Mouse (Mus musculus) lung, postnatal 0 days (tissue): ENCODE data around the gene Shmt2. TPM values are rescaled to one million over a fixed set of nuclear protein-coding genes. Genes with fewer than 3 reads are reported as not detected.

Experiments
- ATAC-seq: fragments of 200-750 bp; cut with Nextera tagmentation; 2 replicates; pipeline ENCODE4 v1.8.0; 2017; ENCODE audit warnings: moderate library complexity
- DNase-seq: peaks from one replicate; pipeline ENCODE4 v3.0.0-alpha.2; 2016; ENCODE audit warnings: low spot score
- H3K27ac ChIP-seq: fragments of 300-500 bp; sonication (generic); 2 replicates; pipeline ENCODE4 v1.5.1; 2014; ENCODE audit warnings: antibody characterized with exemption, mild to moderate bottlenecking, low read length, mixed read lengths
- H3K27me3 ChIP-seq: fragments of 300-500 bp; sonication (generic); replicated peaks from 2 replicates; pipeline ENCODE4 v1.6.1; 2014; ENCODE audit warnings: low read length, mixed read lengths; ENCODE audit not compliant: insufficient read depth
- H3K36me3 ChIP-seq: fragments of 300-500 bp; sonication (generic); 2 replicates; pipeline ENCODE4 v1.6.1; 2014; ENCODE audit warnings: low read length, mixed read lengths; ENCODE audit not compliant: insufficient read depth
- H3K4me1 ChIP-seq: fragments of 300-500 bp; sonication (generic); 2 replicates; pipeline ENCODE4 v1.6.1; 2014; ENCODE audit warnings: antibody characterized with exemption, low read depth, low read length, mixed read lengths; ENCODE audit not compliant: insufficient read depth
- H3K4me2 ChIP-seq: fragments of 300-500 bp; sonication (generic); replicated peaks from 2 replicates; pipeline ENCODE4 v1.6.1; 2014; ENCODE audit warnings: low read depth, mild to moderate bottlenecking, low read length, moderate library complexity, mixed read lengths
- H3K4me3 ChIP-seq: fragments of 300-500 bp; sonication (generic); 2 replicates; pipeline ENCODE4 v1.5.1; 2014; ENCODE audit warnings: low read depth, low read length
- H3K9ac ChIP-seq: fragments of 300-500 bp; sonication (generic); replicated peaks from 2 replicates; pipeline ENCODE4 v1.6.1; 2014; ENCODE audit warnings: low read depth, mild to moderate bottlenecking
- H3K9me3 ChIP-seq: fragments of 300-500 bp; sonication (generic); 2 replicates; pipeline ENCODE4 v1.6.1; 2016; ENCODE audit warnings: low read length, mixed read lengths
- CTCF ChIP-seq: IDR thresholded peaks from 2 replicates; pipeline ENCODE4 v1.5.1; 2016; ENCODE audit warnings: antibody characterized with exemption, mild to moderate bottlenecking
- EP300 ChIP-seq: IDR thresholded peaks from 2 replicates; pipeline ENCODE4 v1.6.1; 2016; ENCODE audit warnings: antibody characterized with exemption, mild to moderate bottlenecking, control low read depth
- WGBS: fragments of 180-500 bp; shearing (Covaris S2); extraction: QIAGEN DNeasy Blood & Tissue Kit; methylation state at CpG from one replicate; pipeline ENCODE4 v1.1.7; 2014; 5-methylcytosine and 5-hydroxymethylcytosine counted together
- polyA plus RNA-seq: library from polyadenylated mRNA; unstranded; fragments of >200 nt; fragmentation: Nextera tagmentation; extraction: Ambion mirVana; gene quantifications from 2 replicates; pipeline ENCODE4 v1.2.1, GENCODE M21; 2015

The Shmt2 gene
- polyA plus RNA-seq, 1 experiment from 2014 or later: 27.1 TPM

DNA sequence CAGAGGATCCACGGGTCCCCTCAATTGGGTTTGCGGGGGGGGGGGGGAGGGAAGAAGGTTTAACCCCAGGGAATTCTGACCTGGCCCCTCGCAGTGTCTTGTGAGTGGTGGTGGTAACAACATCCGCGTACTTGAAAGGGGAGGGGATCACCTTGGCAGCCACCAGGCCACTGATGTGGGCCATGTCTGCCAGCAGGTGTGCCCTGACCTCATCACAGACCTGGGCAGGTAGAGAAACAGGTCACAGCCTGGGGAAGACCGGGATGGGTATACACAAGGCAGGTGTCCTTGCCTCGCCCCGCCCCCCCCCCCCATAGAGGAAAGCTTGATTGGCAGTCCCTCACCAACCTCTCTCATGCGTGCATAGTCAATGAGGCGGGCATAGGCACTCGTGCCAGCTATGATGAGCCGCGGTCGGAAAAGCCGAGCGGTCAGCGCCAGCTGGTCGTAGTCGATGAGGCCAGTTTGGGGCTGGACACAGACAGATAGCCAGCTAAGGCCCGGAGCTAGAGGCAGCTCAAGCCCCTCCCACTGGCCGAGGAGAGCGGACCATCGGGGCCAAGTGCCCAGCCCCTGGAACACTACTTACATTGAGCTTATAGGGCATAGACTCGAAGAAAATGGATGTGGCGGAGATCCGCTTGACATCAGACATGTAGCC, 3.1 kb downstream of the Shmt2 start:
- 88% methylated on average over 21 of the region's 26 CpGs for WGBS
- H3K27me3 ChIP-seq: no peaks in the 10 kb centered on the region; the same call in 1 of the 2 replicates
- H3K27ac ChIP-seq: no peak overlapping the region
- no peaks in the 10 kb centered on the region for H3K9me3 ChIP-seq
- TF ChIP-seq CTCF (no peak), EP300 (no peak)
- H3K4me1 ChIP-seq: peaks cover 22% of the 10 kb centered on the region; the same call in 1 of the 2 replicates
- DNase-seq (no peak), ATAC-seq (no peak)
- no peaks in the 10 kb centered on the region for H3K36me3 ChIP-seq
- no peak overlapping the region for H3K9ac ChIP-seq
- H3K4me2 ChIP-seq: no peak overlapping the region
- H3K4me3 ChIP-seq: no peak overlapping the region

DNA sequence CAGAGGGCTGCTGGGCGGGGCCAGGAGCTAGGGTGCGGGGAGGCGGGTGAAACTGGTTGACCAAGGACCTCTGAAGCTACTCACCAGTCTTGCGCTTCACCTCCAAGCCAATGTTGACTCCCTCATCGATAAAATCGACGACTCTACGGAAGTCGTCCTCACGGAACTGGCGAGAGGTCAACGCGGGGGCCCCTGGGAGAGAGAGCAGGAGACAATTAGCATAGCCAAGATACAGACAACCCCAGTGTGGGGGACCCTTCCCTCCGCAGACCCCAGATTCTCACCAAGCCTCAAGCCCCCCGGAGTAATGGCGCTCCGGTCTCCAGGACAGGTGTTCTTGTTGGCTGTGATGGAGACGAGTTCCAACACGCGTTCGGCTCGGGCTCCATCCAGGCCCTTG, 4.3 kb downstream of the Shmt2 start:
- no peaks in the 10 kb centered on the region for H3K9me3 ChIP-seq
- no peak overlapping the region for H3K4me3 ChIP-seq
- DNase-seq (no peak), ATAC-seq (no peak)
- H3K27ac ChIP-seq: no peak overlapping the region
- H3K4me2 ChIP-seq: no peak overlapping the region
- no peak for TF ChIP-seq EP300
- TF ChIP-seq CTCF: no peak
- H3K9ac ChIP-seq: no peak overlapping the region
- no peaks in the 10 kb centered on the region for H3K36me3 ChIP-seq
- H3K27me3 ChIP-seq: 0 out of 2 replicates have a peak, but pooled peaks cover 4% of the 10 kb centered on the region
- 88% methylated on average over 22 of the region's 22 CpGs for WGBS
- H3K4me1 ChIP-seq: peaks cover 34% of the 10 kb centered on the region

DNA sequence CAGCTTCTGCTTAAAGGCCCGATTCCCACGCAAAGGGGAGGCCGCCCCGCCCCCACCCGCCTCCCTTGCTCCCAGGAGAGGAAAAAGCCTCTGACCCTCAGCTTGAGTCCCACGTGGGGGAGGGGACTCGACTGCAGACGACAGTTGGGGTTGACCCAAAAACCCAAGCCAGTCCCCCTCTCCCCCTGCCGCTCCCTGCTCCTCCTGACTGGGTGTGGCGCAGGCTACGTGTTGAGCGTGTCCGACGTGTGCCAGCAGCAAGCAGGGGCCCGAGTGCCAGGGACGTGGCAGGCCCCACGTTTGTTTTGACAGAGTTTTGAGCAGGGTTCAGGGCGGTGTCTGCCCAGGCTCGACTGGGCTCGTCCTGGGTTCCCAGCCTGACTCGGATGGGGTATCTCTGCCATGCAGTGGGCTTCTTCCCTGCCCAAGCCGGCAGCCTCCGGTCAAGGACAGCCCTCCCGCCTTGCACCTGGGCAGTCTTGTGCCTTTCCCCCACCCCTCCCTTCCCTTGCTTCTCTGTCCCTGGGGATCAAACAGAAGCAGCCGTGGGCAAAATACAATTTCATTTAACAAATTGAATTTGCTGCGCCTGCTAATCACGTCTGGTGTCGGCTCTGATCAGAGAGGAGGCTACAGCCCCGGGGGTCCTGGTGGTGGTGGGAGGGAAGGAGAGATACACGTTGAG, 5.5 kb downstream of the Shmt2 start:
- Histone ChIP-seq H3K9ac (no peak overlapping the region), H3K4me1 (peaks cover 35% of the 10 kb centered on the region), H3K9me3 (no peaks in the 10 kb centered on the region), H3K4me3 (no peak overlapping the region; the same call in 1 of the 2 replicates), H3K36me3 (no peaks in the 10 kb centered on the region), H3K27ac (peak overlapping the region; percentile 70), H3K4me2 (peak overlapping the region; percentile 41), H3K27me3 (peaks cover 9% of the 10 kb centered on the region; the same call in 1 of the 2 replicates)
- TF ChIP-seq EP300: peak; percentile 30; the same call in 1 of the 2 replicates
- no peak for TF ChIP-seq CTCF
- WGBS: 19% methylated on average over 28 of the region's 30 CpGs
- peak; percentile 52 for ATAC-seq
- peak; percentile 73 for DNase-seq

DNA sequence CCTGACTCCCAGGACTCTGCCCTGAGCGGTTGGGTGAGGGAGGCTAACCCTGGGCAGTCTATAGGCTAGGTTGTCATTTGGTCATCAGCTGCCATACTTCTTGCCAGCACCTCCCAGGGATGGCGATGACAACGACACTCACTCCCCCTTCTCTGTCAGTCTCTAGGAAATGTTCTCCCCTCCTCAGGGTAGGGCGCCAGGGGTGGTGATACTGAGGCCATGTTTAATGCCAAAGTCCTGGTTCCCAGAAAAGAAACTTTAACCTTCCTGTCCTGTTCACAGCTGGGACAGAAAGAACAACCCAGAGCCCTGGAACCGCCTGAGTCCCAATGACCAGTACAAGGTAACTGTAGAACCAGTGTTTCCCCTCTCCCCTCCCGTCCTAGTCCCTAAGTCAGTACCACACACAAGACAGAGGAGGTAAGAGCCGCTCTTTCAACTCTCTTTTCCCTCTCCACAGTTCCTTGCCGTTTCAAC, 6.2 kb downstream of the Shmt2 start:
- Histone ChIP-seq H3K27ac (peak overlapping the region; percentile 70), H3K4me3 (no peak overlapping the region), H3K4me1 (peaks cover 30% of the 10 kb centered on the region), H3K9ac (no peak overlapping the region), H3K4me2 (peak overlapping the region; percentile 41), H3K36me3 (no peaks in the 10 kb centered on the region), H3K9me3 (no peaks in the 10 kb centered on the region), H3K27me3 (peaks cover 16% of the 10 kb centered on the region; the same call in 1 of the 2 replicates)
- WGBS: 45% methylated on average over 8 of the region's 8 CpGs
- ATAC-seq (no peak), DNase-seq (no peak)
- TF ChIP-seq EP300: no peak
- no peak for TF ChIP-seq CTCF

DNA sequence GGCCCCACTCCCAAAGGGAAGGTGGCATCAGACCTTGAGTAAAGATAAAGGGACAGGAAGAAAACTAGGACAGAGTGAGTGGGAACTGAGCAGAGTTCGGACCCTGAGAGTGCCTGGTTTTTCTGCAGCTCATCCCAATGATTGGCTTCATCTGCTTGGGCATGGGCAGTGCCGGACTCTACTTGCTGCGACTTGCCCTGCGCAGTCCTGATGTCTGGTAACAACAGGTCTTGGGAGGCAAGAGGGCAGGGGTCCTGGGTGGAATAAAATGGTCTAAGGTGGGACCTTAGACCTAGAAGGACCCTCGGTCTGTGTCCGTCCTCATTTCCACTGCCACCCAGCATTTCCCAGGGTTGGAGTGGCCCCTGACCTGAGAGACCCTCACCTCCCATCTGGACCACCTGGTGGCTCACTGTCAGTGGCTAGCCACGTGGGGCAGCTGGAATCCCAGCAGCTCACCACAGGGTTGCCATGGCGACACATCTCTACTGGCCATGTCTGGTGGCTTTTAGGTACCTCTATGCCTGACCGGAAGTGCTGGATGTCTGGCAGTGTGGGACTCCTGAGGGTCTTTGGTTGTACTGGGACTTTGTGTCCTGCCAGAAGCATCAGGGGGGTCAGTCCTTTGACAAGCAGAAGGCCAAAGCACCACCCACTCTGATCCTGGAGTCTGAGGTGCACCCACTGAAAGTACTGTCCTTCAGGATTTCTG, 6.8 kb downstream of the Shmt2 start:
- H3K9ac ChIP-seq: no peak overlapping the region
- H3K9me3 ChIP-seq: no peaks in the 10 kb centered on the region
- peak overlapping the region; percentile 24 for H3K4me3 ChIP-seq
- peak overlapping the region; percentile 70 for H3K27ac ChIP-seq
- peaks cover 19% of the 10 kb centered on the region; the same call in 1 of the 2 replicates for H3K27me3 ChIP-seq
- H3K4me2 ChIP-seq: peak overlapping the region; percentile 41
- H3K4me1 ChIP-seq: peaks cover 28% of the 10 kb centered on the region
- 38% methylated on average over 9 of the region's 9 CpGs for WGBS
- no peaks in the 10 kb centered on the region for H3K36me3 ChIP-seq
- ATAC-seq: no peak
- no peak for TF ChIP-seq EP300
- TF ChIP-seq CTCF: no peak
- no peak for DNase-seq

DNA sequence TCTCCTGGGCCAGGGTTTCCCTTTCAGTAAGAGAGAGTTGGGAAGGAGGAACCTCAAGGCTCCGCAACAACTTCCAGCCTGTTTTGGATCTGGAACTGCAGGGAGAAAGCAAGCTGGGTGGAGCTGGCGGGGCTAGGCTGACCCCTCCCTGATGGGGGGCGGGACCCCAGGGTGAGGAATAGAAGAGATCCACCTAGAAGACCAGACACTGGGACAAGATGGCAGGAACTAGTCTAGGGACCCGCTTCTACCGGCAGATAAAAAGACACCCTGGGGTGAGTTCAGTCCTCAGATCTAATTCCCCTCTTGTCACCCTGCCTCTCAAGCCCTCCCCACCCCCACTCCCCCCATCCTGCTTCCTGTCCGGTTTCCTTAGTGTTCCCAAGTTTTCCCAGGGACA, 7.5 kb downstream of the Shmt2 start, which contains the start of gene Ndufa4l2:
Gene Ndufa4l2 (plus strand): TSS at position 204 of the 400 bp plus-strand sequence.
- no peaks in the 10 kb centered on the region for H3K9me3 ChIP-seq
- peak within 1 kb of the TSS; percentile 70 for H3K27ac ChIP-seq
- DNase-seq (no peak), ATAC-seq (peak; percentile 13; the same call in 1 of the 2 replicates)
- peaks cover 19% of the 10 kb centered on the region; the same call in 1 of the 2 replicates for H3K27me3 ChIP-seq
- no peak within 1 kb of the TSS for H3K9ac ChIP-seq
- peak within 1 kb of the TSS; percentile 91 for H3K4me2 ChIP-seq
- WGBS: 20% methylated on average over 4 of the region's 6 CpGs
- H3K4me1 ChIP-seq: peaks cover 28% of the 10 kb centered on the region
- H3K36me3 ChIP-seq: no peaks in the 10 kb centered on the region
- no peak for TF ChIP-seq EP300
- TF ChIP-seq CTCF: no peak
- H3K4me3 ChIP-seq: peak within 1 kb of the TSS; percentile 24
